Mouse (Mus musculus) lung, adult 2 months (tissue): ENCODE measurements at regions not wholly inside any gene's neighbourhood (a gene's known extent, or its start where the extent isn't known, plus 50 kb on each side); places are given as distances from the start of the nearest gene placed in this dataset.

Experiments used
- DNase-seq: peaks from one replicate; pipeline ENCODE4 v3.0.0; 2022
- H3K4me1 ChIP-seq: fragments of 200-500 bp; 2 replicates; pipeline ENCODE4 v1.6.1; 2011; ENCODE audit warnings: low read length; ENCODE audit not compliant: control insufficient read depth, insufficient read depth
- H3K4me3 ChIP-seq: fragments of 200-500 bp; replicated peaks from 2 replicates; pipeline ENCODE3; 2011; ENCODE audit warnings: low read depth, mild to moderate bottlenecking, control low read depth, low read length; ENCODE audit errors: extremely low read depth
- CTCF ChIP-seq: fragments of 200-500 bp; IDR thresholded peaks from 2 replicates; pipeline ENCODE4 v1.5.1; 2011; ENCODE audit warnings: mild to moderate bottlenecking, low read length, control low read depth; ENCODE audit not compliant: insufficient read depth
- POLR2A ChIP-seq: fragments of 200-500 bp; IDR thresholded peaks from 2 replicates; pipeline ENCODE4 v1.6.1; 2011; ENCODE audit warnings: low read depth, mild to moderate bottlenecking, control low read depth, low read length, borderline replicate concordance; ENCODE audit errors: extremely low read depth
- WGBS: fragments of 180-500 bp; shearing (Covaris S2); methylation state at CpG from one replicate; pipeline ENCODE4 v1.1.7; 2018; 5-methylcytosine and 5-hydroxymethylcytosine counted together

- no peak for TF ChIP-seq CTCF
- no peak for TF ChIP-seq POLR2A
- Histone ChIP-seq H3K4me3 (no peak overlapping the region), H3K4me1 (0 out of 2 replicates have a peak, but pooled peaks cover 3% of the 10 kb centered on the region)
- 95% methylated on average over 4 of the region's 4 CpGs for WGBS
- DNase-seq, result no peak
Observed at GRCm38 (mm10) chr12:79883651-79884050, 229.2 kb downstream of the Zfp36l1 start.

DNA sequence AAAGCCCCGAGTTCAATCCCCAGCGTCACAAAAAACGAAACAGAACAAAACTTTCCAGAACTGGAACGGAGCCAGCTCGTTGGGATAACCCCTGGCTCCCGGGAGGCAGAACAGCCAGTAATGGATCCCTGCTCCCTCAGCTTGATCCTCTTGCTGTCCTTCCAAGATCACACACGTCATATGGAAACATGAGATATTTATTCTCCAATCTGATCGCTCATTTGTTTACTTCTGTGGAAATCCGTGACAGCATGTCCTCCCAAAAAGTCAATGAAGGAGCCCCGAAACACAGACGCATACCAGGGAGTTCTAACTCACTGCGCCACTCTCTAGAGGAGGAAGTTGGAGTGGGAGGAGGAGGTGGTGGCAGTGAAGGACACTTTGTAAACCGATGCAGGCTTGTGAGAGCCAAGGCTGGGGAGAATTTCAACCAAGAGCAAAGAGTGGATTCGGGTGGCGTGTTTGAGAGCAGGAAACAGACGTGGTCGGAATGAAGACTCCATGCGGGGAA is 232.0 kb downstream of the Zfp36l1 start:
- H3K4me3 ChIP-seq, result no peak overlapping the region
- 0 out of 2 replicates have a peak, but pooled peaks cover 3% of the 10 kb centered on the region for H3K4me1 ChIP-seq
- DNase-seq, result no peak
- WGBS, result 21% methylated on average over 18 of the region's 18 CpGs
- TF ChIP-seq CTCF, result no peak
- TF ChIP-seq POLR2A, result no peak

- H3K4me3 ChIP-seq, result no peak overlapping the region
- 70% methylated on average over 4 of the region's 4 CpGs for WGBS
- no peak for TF ChIP-seq POLR2A
- 0 out of 2 replicates have a peak, but pooled peaks cover 3% of the 10 kb centered on the region for H3K4me1 ChIP-seq
- no peak for DNase-seq
Observed at GRCm38 (mm10) chr12:79880346-79880745, 232.5 kb downstream of the Zfp36l1 start.

GRCm38 (mm10) chr12:79879918-79880273 is 232.9 kb downstream of the Zfp36l1 start:
- no peak overlapping the region for H3K4me3 ChIP-seq
- WGBS, result 55% methylated on average over 9 of the region's 9 CpGs
- no peak for DNase-seq
- H3K4me1 ChIP-seq, result 0 out of 2 replicates have a peak, but pooled peaks cover 3% of the 10 kb centered on the region
- TF ChIP-seq CTCF (no peak), POLR2A (no peak)

GRCm38 (mm10) chr12:79879093-79879917 is 233.5 kb downstream of the Zfp36l1 start:
- no peak for DNase-seq
- Histone ChIP-seq H3K4me1 (0 out of 2 replicates have a peak, but pooled peaks cover 3% of the 10 kb centered on the region), H3K4me3 (no peak overlapping the region)
- TF ChIP-seq CTCF (no peak), POLR2A (no peak)
- WGBS, result 59% methylated on average over 15 of the region's 15 CpGs

DNA sequence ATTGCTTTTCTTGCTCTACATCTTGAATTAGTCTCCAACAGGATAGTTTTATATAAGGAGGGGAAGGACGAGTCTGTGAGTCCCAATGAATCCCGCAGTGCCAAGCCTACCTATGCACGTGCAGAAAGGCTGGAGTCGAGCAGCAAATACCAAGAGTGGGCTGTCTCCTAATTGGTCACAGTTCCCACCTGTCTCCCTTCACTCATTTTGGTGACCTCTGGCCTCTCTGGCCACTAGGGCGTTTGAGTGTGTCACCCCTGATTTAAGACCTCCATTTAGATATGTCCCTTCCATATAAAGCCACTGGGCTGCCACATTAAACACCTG is 234.1 kb downstream of the Zfp36l1 start:
- no peak overlapping the region for H3K4me3 ChIP-seq
- TF ChIP-seq CTCF (no peak), POLR2A (no peak)
- WGBS, result 80% methylated on average over 5 of the region's 5 CpGs
- H3K4me1 ChIP-seq, result 0 out of 2 replicates have a peak, but pooled peaks cover 3% of the 10 kb centered on the region
- no peak for DNase-seq

DNA sequence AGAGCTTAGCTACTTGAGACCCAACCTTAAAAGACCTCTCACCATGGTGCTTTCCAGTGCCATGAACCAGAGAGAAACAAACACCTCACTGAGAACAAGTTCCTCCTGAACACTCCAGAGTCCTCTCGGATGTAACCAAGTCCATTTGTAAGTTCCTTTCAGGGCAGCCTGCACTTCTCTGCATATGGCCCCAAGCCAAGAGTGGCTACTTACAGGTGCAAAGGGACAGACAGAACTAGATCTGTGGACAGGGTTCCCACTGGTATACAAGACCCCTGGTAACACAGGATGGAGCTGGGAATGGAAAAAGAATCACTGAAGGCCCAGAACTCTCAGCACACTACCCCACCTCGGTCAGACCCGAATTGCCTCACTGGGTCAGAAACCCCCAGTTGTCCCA is 234.7 kb downstream of the Zfp36l1 start:
- Histone ChIP-seq H3K4me1 (0 out of 2 replicates have a peak, but pooled peaks cover 3% of the 10 kb centered on the region), H3K4me3 (no peak overlapping the region)
- WGBS, result 84% methylated on average over 3 of the region's 3 CpGs
- no peak for DNase-seq
- no peak for TF ChIP-seq POLR2A

DNA sequence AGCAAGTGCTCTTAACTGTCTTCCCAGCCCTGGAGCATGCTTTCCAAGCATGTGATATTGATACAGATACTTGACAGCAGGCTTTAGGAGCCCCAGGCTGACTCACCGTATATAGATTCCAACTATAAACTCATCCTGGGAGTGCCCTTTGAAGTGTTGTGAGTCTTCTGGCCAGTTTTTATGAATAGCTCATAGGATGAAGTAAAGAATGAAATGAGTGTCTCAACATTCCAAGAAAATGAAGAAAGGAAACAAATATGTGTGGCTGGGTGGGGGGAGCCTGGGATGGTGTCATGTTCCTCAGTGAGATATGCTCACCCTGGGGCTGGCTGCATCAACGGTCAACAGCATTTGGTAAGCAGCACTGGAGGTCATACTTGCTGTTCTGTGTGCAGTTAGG is 238.5 kb downstream of the Zfp36l1 start:
- Histone ChIP-seq H3K4me1 (no peaks in the 10 kb centered on the region), H3K4me3 (no peak overlapping the region)
- peak; percentile 2 for DNase-seq
- 66% methylated on average over 2 of the region's 2 CpGs for WGBS
- TF ChIP-seq POLR2A, result no peak
- no peak for TF ChIP-seq CTCF

GRCm38 (mm10) chr12:79865179-79865552 is 247.6 kb downstream of the Zfp36l1 start:
- Histone ChIP-seq H3K4me3 (no peak overlapping the region), H3K4me1 (peaks cover 10% of the 10 kb centered on the region)
- no peak for TF ChIP-seq CTCF
- no peak for TF ChIP-seq POLR2A
- DNase-seq, result no peak
- WGBS, result 41% methylated on average over 6 of the region's 6 CpGs

GRCm38 (mm10) chr12:79864346-79865178 is 248.3 kb downstream of the Zfp36l1 start:
- Histone ChIP-seq H3K4me1 (peaks cover 14% of the 10 kb centered on the region), H3K4me3 (no peak overlapping the region)
- peak; percentile 47 for DNase-seq
- WGBS, result 45% methylated on average over 20 of the region's 20 CpGs
- no peak for TF ChIP-seq CTCF
- TF ChIP-seq POLR2A, result peak; percentile 24; the same call in 1 of the 2 replicates
